Mouse (Mus musculus): ENCODE measurements around the gene Klk9.

DNA sequence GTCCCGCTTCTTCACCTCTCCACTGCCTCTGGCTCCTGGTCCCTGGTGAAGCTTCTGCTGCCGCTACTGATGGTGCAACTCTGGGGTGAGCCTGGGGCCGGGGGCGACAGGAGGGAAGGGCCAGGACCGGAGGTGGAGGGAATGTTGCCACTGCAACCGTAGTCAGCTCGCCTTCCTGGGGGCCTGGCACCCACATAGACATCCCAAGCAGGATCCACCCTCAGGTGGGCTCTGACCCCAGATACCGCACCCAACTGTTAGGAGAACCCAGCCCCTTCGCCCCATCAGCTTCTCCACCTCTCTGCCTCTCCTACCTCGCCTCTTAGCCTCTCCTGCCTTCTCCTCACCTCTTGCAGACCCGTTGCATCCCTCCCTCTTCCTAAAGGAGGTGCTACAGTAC lies 10.2 kb upstream of the Klk9 start:
- TF ChIP-seq POLR2A (IDR thresholded peaks at IDR 0.05; ENCODE audit: low read depth, low read length): no peak
- no peak for TF ChIP-seq CTCF (IDR thresholded peaks at IDR 0.05; ENCODE audit: extremely low read depth, insufficient read length, insufficient replicate concordance, low read depth, low read length)
